Mouse (Mus musculus): ENCODE measurements at regions not wholly inside any gene's neighbourhood (a gene's known extent, or its start where the extent isn't known, plus 50 kb on each side); places are given as distances from the start of the nearest gene placed in this dataset.

- DNase-seq (ENCODE audit: low spot score in 2 of 2), result no peak
Measured at GRCm38 (mm10) chr15:5510056-5510455, 266.1 kb upstream of the Ptger4 start.

GRCm38 (mm10) chr15:5511046-5511445 is 267.1 kb upstream of the Ptger4 start:
- no peak for DNase-seq (ENCODE audit: low spot score in 2 of 2)

- DNase-seq (ENCODE audit: low spot score in 2 of 2), result no peak
Measured at GRCm38 (mm10) chr15:5512546-5512945, 268.6 kb upstream of the Ptger4 start.

GRCm38 (mm10) chr15:5513146-5513545 is 269.2 kb upstream of the Ptger4 start:
- no peak for DNase-seq (ENCODE audit: low spot score in 2 of 2)

GRCm38 (mm10) chr15:5514217-5514616 is 270.2 kb upstream of the Ptger4 start:
- no peak for DNase-seq (ENCODE audit: low spot score in 2 of 2)

GRCm38 (mm10) chr15:5517244-5517966 is 273.4 kb upstream of the Ptger4 start:
- DNase-seq (ENCODE audit: low spot score in 2 of 2), result peak in 1 of 2 experiments; percentile 4

- DNase-seq (ENCODE audit: low spot score in 2 of 2), result no peak
Measured at GRCm38 (mm10) chr15:5519552-5519951, 275.6 kb upstream of the Ptger4 start.

GRCm38 (mm10) chr15:5519997-5520396 is 276.0 kb upstream of the Ptger4 start:
- DNase-seq (ENCODE audit: low spot score in 2 of 2), result no peak

GRCm38 (mm10) chr15:5528619-5529018 is 284.6 kb upstream of the Ptger4 start:
- no peak for DNase-seq (ENCODE audit: low spot score in 2 of 2)

- DNase-seq (ENCODE audit: low spot score in 2 of 2), result no peak
Measured at GRCm38 (mm10) chr15:5533656-5534055, 289.7 kb upstream of the Ptger4 start.

GRCm38 (mm10) chr15:5537432-5537831 is 293.4 kb upstream of the Ptger4 start:
- DNase-seq (ENCODE audit: low spot score in 2 of 2), result no peak

GRCm38 (mm10) chr15:5539301-5539928 is 295.4 kb upstream of the Ptger4 start:
- no peak for DNase-seq (ENCODE audit: low spot score in 2 of 2)

- DNase-seq (ENCODE audit: low spot score in 2 of 2), result no peak
Measured at GRCm38 (mm10) chr15:5554526-5554925, 310.5 kb upstream of the Ptger4 start.

GRCm38 (mm10) chr15:5554926-5555325 is 310.9 kb upstream of the Ptger4 start:
- no peak for DNase-seq (ENCODE audit: low spot score in 2 of 2)

GRCm38 (mm10) chr15:5555381-5556066 is 311.5 kb upstream of the Ptger4 start:
- DNase-seq (ENCODE audit: low spot score in 2 of 2), result no peak

- DNase-seq (ENCODE audit: low spot score in 2 of 2), result no peak
Measured at GRCm38 (mm10) chr15:5561783-5562182, 317.8 kb upstream of the Ptger4 start.

GRCm38 (mm10) chr15:5574366-5574765 is 330.4 kb upstream of the Ptger4 start:
- no peak for DNase-seq (ENCODE audit: low spot score in 2 of 2)

- DNase-seq (ENCODE audit: low spot score in 2 of 2), result no peak
Measured at GRCm38 (mm10) chr15:5579559-5579958, 335.6 kb upstream of the Ptger4 start.

- no peak for DNase-seq (ENCODE audit: low spot score in 2 of 2)
Measured at GRCm38 (mm10) chr15:5580416-5580815, 336.4 kb upstream of the Ptger4 start.

GRCm38 (mm10) chr15:5584381-5584780 is 340.4 kb upstream of the Ptger4 start:
- no peak for DNase-seq (ENCODE audit: low spot score in 2 of 2)

GRCm38 (mm10) chr15:5604732-5605266 is 360.8 kb upstream of the Ptger4 start:
- DNase-seq (ENCODE audit: low spot score in 2 of 2), result no peak

GRCm38 (mm10) chr15:5607533-5607932 is 363.5 kb upstream of the Ptger4 start:
- DNase-seq (ENCODE audit: low spot score in 2 of 2), result no peak

- no peak for DNase-seq (ENCODE audit: low spot score in 2 of 2)
Measured at GRCm38 (mm10) chr15:5623021-5623420, 379.0 kb upstream of the Ptger4 start.

Data from left cerebral cortex, adult 9 months (tissue).